ENCODE assay signal across 11 mouse cellular contexts in genomic region chr1:74824518-74825302, GRCm38 (mm10). TPM values are rescaled to one million over a fixed set of nuclear protein-coding genes. Genes with fewer than 3 reads are reported as not detected.
DNase-seq lines count a peak whose midpoint lies in the region; ATAC-seq and TF ChIP-seq lines count a peak whose summit lies in the region.
"Had no signal": no experiment of that assay in that cellular context is flagged by ENCODE, and none has a peak within 500 bp of the region (broad histone marks: within the 10 kb centered on the region; RNA-seq: fewer than 3 reads in every experiment).

No protein-coding gene starts in this region.

- no peaks in the 10 kb centered on the region for H3K9me3 ChIP-seq in hindbrain, embryonic 10.5 days
- H3K9me3 ChIP-seq in hindbrain, embryonic 14.5 days (ENCODE audit: control insufficient read depth, low read length), result no peaks in the 10 kb centered on the region
- no peaks in the 10 kb centered on the region for H3K9me3 ChIP-seq in forebrain, postnatal 0 days (ENCODE audit: low read length)
- H3K9me3 ChIP-seq in neural tube, embryonic 11.5 days (ENCODE audit: control insufficient read depth, low read length), result no peaks in the 10 kb centered on the region
- H3K9me3 ChIP-seq: limb, embryonic 15.5 days had no signal

- DNase-seq in hindbrain, embryonic 10.5 days (ENCODE audit: low spot score), result peak; percentile 80
- DNase-seq in hindbrain, embryonic 14.5 days (ENCODE audit: low spot score), result no peak
- peak; percentile 100 for DNase-seq in R1 (ENCODE audit: low read depth, low spot score)
- DNase-seq in forebrain, postnatal 0 days, result peak; percentile 78
- DNase-seq in neural tube, embryonic 11.5 days (ENCODE audit: low spot score), result peak; percentile 69
- no peak for DNase-seq in thymus, adult 2 months
- DNase-seq in lung, postnatal 10 days, result no peak
- DNase-seq: thymus, postnatal 4 days had no signal

- H3K9ac ChIP-seq in hindbrain, embryonic 14.5 days, result no peak overlapping the region
- H3K9ac ChIP-seq in forebrain, postnatal 0 days, result 0 out of 2 replicates have a peak overlapping the region, but pooled peaks have one; percentile 10
- no peak overlapping the region for H3K9ac ChIP-seq in neural tube, embryonic 11.5 days (ENCODE audit: low read length)
- H3K9ac ChIP-seq: limb, embryonic 15.5 days had no signal

- no peaks in the 10 kb centered on the region for H3K27me3 ChIP-seq in hindbrain, embryonic 10.5 days (ENCODE audit: insufficient read depth, poor library complexity, severe bottlenecking)
- no peaks in the 10 kb centered on the region for H3K27me3 ChIP-seq in hindbrain, embryonic 14.5 days (ENCODE audit: control insufficient read depth, insufficient read depth, low read length)
- no peaks in the 10 kb centered on the region for H3K27me3 ChIP-seq in forebrain, postnatal 0 days (ENCODE audit: insufficient read depth, low read length)
- no peaks in the 10 kb centered on the region for H3K27me3 ChIP-seq in neural tube, embryonic 11.5 days (ENCODE audit: control insufficient read depth, insufficient read depth, low read length)
- no peaks in the 10 kb centered on the region for H3K27me3 ChIP-seq in thymus, adult 2 months (ENCODE audit: control insufficient read depth, insufficient read depth, low read length)
- H3K27me3 ChIP-seq: limb, embryonic 15.5 days had no signal

- no peak overlapping the region; the same call in 1 of the 2 replicates for H3K4me3 ChIP-seq in hindbrain, embryonic 10.5 days
- no peak overlapping the region for H3K4me3 ChIP-seq in hindbrain, embryonic 14.5 days (replicated peaks; ENCODE audit: low read length)
- H3K4me3 ChIP-seq in forebrain, postnatal 0 days (ENCODE audit: low read depth, low read length), result no peak overlapping the region
- H3K4me3 ChIP-seq in neural tube, embryonic 11.5 days (ENCODE audit: low read depth, low read length), result no peak overlapping the region
- no peak overlapping the region for H3K4me3 ChIP-seq in thymus, adult 2 months (ENCODE audit: control insufficient read depth, insufficient read depth, low read length)
- H3K4me3 ChIP-seq: limb, embryonic 15.5 days had no signal

- no peak for TF ChIP-seq CTCF in forebrain, postnatal 0 days (IDR thresholded peaks at IDR 0.05; ENCODE audit: low read depth)
- TF ChIP-seq CTCF in thymus, adult 2 months (IDR thresholded peaks at IDR 0.05; ENCODE audit: borderline replicate concordance, control insufficient read depth, extremely low read depth, insufficient read depth, low read length, poor library complexity), result no peak

- WGBS in hindbrain, embryonic 10.5 days, result 11% methylated on average over 14 of the region's 14 CpGs
- 5% methylated on average over 14 of the region's 14 CpGs for WGBS in hindbrain, embryonic 14.5 days
- 8% methylated on average over 14 of the region's 14 CpGs for WGBS in forebrain, postnatal 0 days
- 16% methylated on average over 14 of the region's 14 CpGs for WGBS in neural tube, embryonic 11.5 days
- 71% methylated on average over 14 of the region's 14 CpGs for WGBS in thymus, adult 2 months

- peaks cover 38% of the 10 kb centered on the region for H3K4me1 ChIP-seq in hindbrain, embryonic 10.5 days (replicated peaks)
- H3K4me1 ChIP-seq in hindbrain, embryonic 14.5 days (replicated peaks; ENCODE audit: control insufficient read depth, insufficient read depth, low read length), result no peaks in the 10 kb centered on the region
- H3K4me1 ChIP-seq in forebrain, postnatal 0 days (ENCODE audit: insufficient read depth), result 0 out of 2 replicates have a peak, but pooled peaks cover 4% of the 10 kb centered on the region
- H3K4me1 ChIP-seq in neural tube, embryonic 11.5 days (ENCODE audit: control insufficient read depth, insufficient read depth, low read length), result peaks cover 6% of the 10 kb centered on the region; the same call in 1 of the 2 replicates
- no peaks in the 10 kb centered on the region for H3K4me1 ChIP-seq in thymus, adult 2 months (replicated peaks; ENCODE audit: control insufficient read depth, insufficient read depth, low read length)
- H3K4me1 ChIP-seq: limb, embryonic 15.5 days had no signal

- ATAC-seq in hindbrain, embryonic 14.5 days (ENCODE audit: low FRiP score), result no peak
- peak; percentile 87 for ATAC-seq in forebrain, postnatal 0 days
- peak; percentile 73 for ATAC-seq in neural tube, embryonic 11.5 days (ENCODE audit: insufficient read depth, low FRiP score, low TSS enrichment)
- ATAC-seq in monocyte, adult 5-6 weeks (replicated peaks; ENCODE audit: insufficient number of reproducible peaks, low FRiP score, low TSS enrichment, poor library complexity, severe bottlenecking), result no peak

- no peak for TF ChIP-seq POLR2A in thymus, adult 2 months (IDR thresholded peaks at IDR 0.05; ENCODE audit: control insufficient read depth, extremely low read depth, insufficient read depth, low read length, poor library complexity)

- H3K4me2 ChIP-seq in hindbrain, embryonic 14.5 days (replicated peaks), result no peak overlapping the region
- no peak overlapping the region for H3K4me2 ChIP-seq in forebrain, postnatal 0 days (ENCODE audit: low read depth)
- no peak overlapping the region for H3K4me2 ChIP-seq in neural tube, embryonic 11.5 days (ENCODE audit: low read depth)
- H3K4me2 ChIP-seq: limb, embryonic 15.5 days had no signal

- no peaks in the 10 kb centered on the region for H3K36me3 ChIP-seq in hindbrain, embryonic 10.5 days
- no peaks in the 10 kb centered on the region for H3K36me3 ChIP-seq in hindbrain, embryonic 14.5 days (replicated peaks; ENCODE audit: control insufficient read depth, insufficient read depth)
- H3K36me3 ChIP-seq in forebrain, postnatal 0 days (ENCODE audit: insufficient read depth), result no peaks in the 10 kb centered on the region
- H3K36me3 ChIP-seq in neural tube, embryonic 11.5 days (ENCODE audit: control insufficient read depth, insufficient read depth, low read length), result no peaks in the 10 kb centered on the region
- no peaks in the 10 kb centered on the region for H3K36me3 ChIP-seq in thymus, adult 2 months (ENCODE audit: control insufficient read depth, insufficient read depth, low read length)
- H3K36me3 ChIP-seq: limb, embryonic 15.5 days had no signal

- H3K27ac ChIP-seq in hindbrain, embryonic 10.5 days, result peak overlapping the region; percentile 87
- H3K27ac ChIP-seq in hindbrain, embryonic 14.5 days, result no peak overlapping the region; the same call in 1 of the 2 replicates
- H3K27ac ChIP-seq in forebrain, postnatal 0 days (ENCODE audit: low read depth, low read length), result peak overlapping the region; percentile 72
- peak overlapping the region; percentile 54 for H3K27ac ChIP-seq in neural tube, embryonic 11.5 days (ENCODE audit: low read depth, low read length)
- H3K27ac ChIP-seq in thymus, adult 2 months (ENCODE audit: control insufficient read depth, insufficient read depth, low read length), result no peak overlapping the region
- H3K27ac ChIP-seq: limb, embryonic 15.5 days had no signal

RNA-seq across cellular contexts. Expression of gene Cdk5r2, which starts 30.0 kb away (rescaled TPM):
- 0.96 and 2.6 TPM in 2 replicates for polyA plus RNA-seq in hindbrain, embryonic 10.5 days (2016; fragmentation: Nextera tagmentation; extraction: Ambion mirVana)
- polyA plus RNA-seq in hindbrain, embryonic 14.5 days (2014; fragmentation: Nextera tagmentation; extraction: Ambion mirVana), result 23.3 and 27.4 TPM in 2 replicates
- 24.2 and 27.2 TPM in 2 replicates for total RNA-seq in forebrain, postnatal 0 days (2014; rRNA removed)
- 9.7 and 10.0 TPM in 2 replicates for polyA plus RNA-seq in forebrain, postnatal 0 days (2015; fragmentation: Nextera tagmentation; extraction: Ambion mirVana)
- polyA plus RNA-seq in neural tube, embryonic 11.5 days (2014; fragmentation: Nextera tagmentation; extraction: Ambion mirVana), result 4.0 and 4.5 TPM in 2 replicates
- 0.31 and 0.34 TPM in 2 replicates for polyA plus RNA-seq in thymus, adult 2 months (2012; rRNA removed)
- total RNA-seq in monocyte, adult 5-6 weeks (2017), result not detected in 3 replicates
- polyA plus RNA-seq: limb, embryonic 15.5 days had no signal

RNA-seq across cellular contexts. Expression of gene Wnt10a, which starts 33.4 kb away (rescaled TPM):
- 0.87 and 1.6 TPM in 2 replicates for polyA plus RNA-seq in hindbrain, embryonic 10.5 days (2016; fragmentation: Nextera tagmentation; extraction: Ambion mirVana)
- 0.13 and 0.21 TPM in 2 replicates for polyA plus RNA-seq in hindbrain, embryonic 14.5 days (2014; fragmentation: Nextera tagmentation; extraction: Ambion mirVana)
- 0.15 and 0.19 TPM in 2 replicates for total RNA-seq in forebrain, postnatal 0 days (2014; rRNA removed)
- polyA plus RNA-seq in forebrain, postnatal 0 days (2015; fragmentation: Nextera tagmentation; extraction: Ambion mirVana), result 0.21 and 0.23 TPM in 2 replicates
- polyA plus RNA-seq in neural tube, embryonic 11.5 days (2014; fragmentation: Nextera tagmentation; extraction: Ambion mirVana), result 1.7 and 2.4 TPM in 2 replicates
- 5.0 and 5.3 TPM in 2 replicates for polyA plus RNA-seq in thymus, adult 2 months (2012; rRNA removed)
- not detected in 3 replicates for total RNA-seq in monocyte, adult 5-6 weeks (2017)
- polyA plus RNA-seq: neural tube, embryonic 14.5 days had no signal

RNA-seq across cellular contexts. Expression of gene Wnt6, which starts 53.0 kb away (rescaled TPM):
- polyA plus RNA-seq in hindbrain, embryonic 10.5 days (2016; fragmentation: Nextera tagmentation; extraction: Ambion mirVana), result 15.5 and 18.2 TPM in 2 replicates
- 4.4 TPM in 2 replicates for polyA plus RNA-seq in hindbrain, embryonic 14.5 days (2014; fragmentation: Nextera tagmentation; extraction: Ambion mirVana)
- 6.1 and 7.2 TPM in 2 replicates for total RNA-seq in forebrain, postnatal 0 days (2014; rRNA removed)
- polyA plus RNA-seq in forebrain, postnatal 0 days (2015; fragmentation: Nextera tagmentation; extraction: Ambion mirVana), result 3.8 and 4.6 TPM in 2 replicates
- polyA plus RNA-seq in neural tube, embryonic 11.5 days (2014; fragmentation: Nextera tagmentation; extraction: Ambion mirVana), result 14.5 and 14.6 TPM in 2 replicates
- 1.8 and 1.9 TPM in 2 replicates for polyA plus RNA-seq in thymus, adult 2 months (2012; rRNA removed)
- 0.87 to 2.2 TPM (median 0.96 TPM) in 3 replicates for total RNA-seq in monocyte, adult 5-6 weeks (2017)
- polyA plus RNA-seq: neural tube, embryonic 14.5 days had no signal

Comparison
In these comparisons a context has a peak if more than half of its experiments do, and no peak if none do; other contexts are left out.
1. DNase-seq: peak in hindbrain, embryonic 10.5 days (single experiment), R1 (single experiment), forebrain, postnatal 0 days (single experiment) and neural tube, embryonic 11.5 days (single experiment); none in hindbrain, embryonic 14.5 days (single experiment), thymus, adult 2 months (single experiment) and lung, postnatal 10 days (single experiment).
2. H3K27ac ChIP-seq: peak in hindbrain, embryonic 10.5 days (single experiment), forebrain, postnatal 0 days (single experiment) and neural tube, embryonic 11.5 days (single experiment); none in hindbrain, embryonic 14.5 days (single experiment) and thymus, adult 2 months (single experiment).
3. ATAC-seq: peak in forebrain, postnatal 0 days (single experiment) and neural tube, embryonic 11.5 days (single experiment); none in hindbrain, embryonic 14.5 days (single experiment) and monocyte, adult 5-6 weeks (single experiment).